Mouse (Mus musculus) thymus, adult 2 months (tissue): Measurements from ENCODE around the gene Actb.

Experiments used
- CTCF ChIP-seq: fragments of 200-500 bp; IDR thresholded peaks from 2 replicates; pipeline ENCODE4 v1.5.1; 2012; ENCODE audit warnings: mild to moderate bottlenecking, control low read depth, low read length, moderate library complexity, borderline replicate concordance; ENCODE audit not compliant: control insufficient read depth, poor library complexity, insufficient read depth; ENCODE audit errors: extremely low read depth
- POLR2A ChIP-seq: fragments of 200-500 bp; IDR thresholded peaks from 2 replicates; pipeline ENCODE4 v1.6.1; 2012; ENCODE audit warnings: mild to moderate bottlenecking, low read length, control low read depth, moderate library complexity; ENCODE audit not compliant: control insufficient read depth, poor library complexity, insufficient read depth; ENCODE audit errors: extremely low read depth

DNA sequence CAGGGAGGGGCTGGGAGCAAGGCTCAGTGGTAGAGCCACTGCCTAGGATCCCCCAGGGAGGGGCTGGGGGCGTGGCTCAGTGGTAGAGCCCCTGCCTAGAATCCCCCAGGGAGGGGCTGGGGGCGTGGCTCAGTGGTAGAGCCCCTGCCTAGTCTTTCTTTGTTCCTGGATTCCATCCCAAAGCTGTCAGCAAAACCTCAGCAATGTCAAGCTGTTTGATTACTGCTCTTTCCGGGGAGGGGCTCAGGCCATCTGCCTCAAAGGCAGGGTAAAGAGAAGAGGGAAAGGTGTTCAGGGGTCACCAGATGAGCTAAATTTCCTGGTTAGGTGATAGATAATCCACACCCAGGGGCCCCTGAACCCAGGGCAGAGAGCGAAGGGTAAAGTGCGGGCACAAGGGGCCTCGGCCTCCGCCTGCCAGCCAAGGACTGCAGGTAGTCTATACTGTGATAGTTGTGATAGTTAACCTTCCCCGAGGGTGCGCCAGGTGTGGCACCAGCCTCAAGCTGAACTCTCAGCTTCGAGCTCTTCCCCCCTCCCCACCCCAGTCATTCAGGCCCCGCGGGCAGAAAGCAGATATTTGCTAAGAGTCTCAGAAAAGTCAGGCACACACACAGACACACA is 17.9 kb upstream of the Actb start:
- TF ChIP-seq CTCF (no peak), POLR2A (no peak)
